12 mouse cellular contexts compared by ENCODE assay signal in the genomic region with DNA sequence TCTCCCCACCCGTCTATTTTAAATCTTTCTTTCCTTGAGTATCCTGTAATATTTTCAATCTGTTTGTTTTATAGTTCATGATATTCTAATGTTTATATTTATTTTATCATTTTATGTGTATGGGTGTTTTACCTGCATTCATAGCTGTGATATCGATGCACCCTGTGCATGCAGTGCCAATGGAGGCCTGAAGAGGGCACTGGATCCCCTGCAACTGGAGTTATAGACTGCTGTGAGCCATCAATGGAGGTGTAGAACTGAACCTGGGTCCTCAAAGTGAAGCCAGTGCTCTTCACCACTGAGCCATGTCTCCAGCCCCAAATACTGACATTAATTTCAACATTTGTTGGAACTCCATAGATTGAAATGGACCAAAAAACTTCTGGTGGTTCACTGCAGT. TPM values are rescaled to one million over a fixed set of nuclear protein-coding genes. Genes with fewer than 3 reads are reported as not detected.
DNase-seq lines count a peak whose midpoint lies in the region; ATAC-seq and TF ChIP-seq lines count a peak whose summit lies in the region.
"Had no signal": no experiment of that assay in that cellular context is flagged by ENCODE, and none has a peak within 500 bp of the region (broad histone marks: within the 10 kb centered on the region; RNA-seq: fewer than 3 reads in every experiment).

No protein-coding gene starts in this region.

- peaks cover 81% of the 10 kb centered on the region for H3K36me3 ChIP-seq in G1E (replicated peaks)

- ATAC-seq in G1E (ENCODE audit: extremely low read depth, insufficient number of reproducible peaks, low FRiP score, poor library complexity, severe bottlenecking): no peak
- ATAC-seq: forebrain, embryonic 14.5 days; midbrain, embryonic 13.5 days; Patski had no signal

- H3K27me3 ChIP-seq in G1E (ENCODE audit: insufficient read depth, low read length): no peaks in the 10 kb centered on the region
- H3K27me3 ChIP-seq: hindbrain, embryonic 15.5 days; midbrain, embryonic 13.5 days; Patski had no signal

- TF ChIP-seq CTCF in layer of hippocampus, adult 2 months (conservative IDR thresholded peaks at IDR 0.05): peak; percentile 63
- peak; percentile 60 for TF ChIP-seq CTCF in G1E (IDR thresholded peaks at IDR 0.05; ENCODE audit: low read depth, low read length)

- H3K27ac ChIP-seq in layer of hippocampus, adult 2 months: no peak overlapping the region
- H3K27ac ChIP-seq: hindbrain, embryonic 15.5 days; midbrain, embryonic 13.5 days had no signal

- peaks cover 4% of the 10 kb centered on the region; the same call in 1 of the 2 replicates for H3K4me1 ChIP-seq in G1E (ENCODE audit: insufficient read depth, low read depth, low read length)

- H3K9me3 ChIP-seq in G1E (replicated peaks): no peaks in the 10 kb centered on the region
- H3K9me3 ChIP-seq: hindbrain, embryonic 15.5 days; midbrain, embryonic 13.5 days had no signal

- no peak overlapping the region for H3K4me3 ChIP-seq in layer of hippocampus, adult 2 months
- no peak overlapping the region for H3K4me3 ChIP-seq in G1E (ENCODE audit: low read depth, low read length)
- H3K4me3 ChIP-seq: hindbrain, embryonic 15.5 days; midbrain, embryonic 13.5 days had no signal

- DNase-seq in layer of hippocampus, adult 2 months (ENCODE audit: low spot score in 2 of 2): no peak
- no peak for DNase-seq in layer of hippocampus, adult 9-10 months (ENCODE audit: low spot score)
- DNase-seq in A20 (ENCODE audit: low read depth, low spot score): peak; percentile 44
- no peak for DNase-seq in G1E (ENCODE audit: low spot score)
- peak; percentile 55 for DNase-seq in induced T-regulatory cell, adult 2 months (ENCODE audit: low read depth)
- DNase-seq in right cerebral cortex, postnatal 14 days: no peak
- no peak for DNase-seq in cerebellum, adult 9-11 months
- DNase-seq: heart, adult 11 months had no signal

RNA-seq across cellular contexts. Expression of gene Twsg1, which starts 17.3 kb away (rescaled TPM):
- 10 to 100 TPM; 25.0 to 29.9 TPM for total RNA-seq in layer of hippocampus, adult 2 months (2021)
- total RNA-seq in G1E (2014; fragmentation: Nextera tagmentation) (45.0 and 46.0 TPM in 2 replicates), G1E (2017) (27.5 and 28.8 TPM in 2 replicates)
- polyA plus RNA-seq in G1E (2012): 24.2 and 31.6 TPM in 2 replicates

RNA-seq across cellular contexts. Expression of gene Ralbp1, which starts 48.1 kb away (rescaled TPM):
- total RNA-seq in layer of hippocampus, adult 2 months (2021): 10 to 100 TPM; 54.2 to 56.8 TPM
- total RNA-seq in G1E (2014; fragmentation: Nextera tagmentation) (29.6 and 32.5 TPM in 2 replicates), G1E (2017) (63.1 and 69.1 TPM in 2 replicates)
- polyA plus RNA-seq in G1E (2012): 54.8 and 58.4 TPM in 2 replicates

Comparison
In these comparisons a context has a peak if more than half of its experiments do, and no peak if none do; other contexts are left out.
1. DNase-seq: peak in A20 (single experiment) and induced T-regulatory cell, adult 2 months (single experiment); none in layer of hippocampus, adult 2 months (0 of 2), layer of hippocampus, adult 9-10 months (single experiment), G1E (single experiment), right cerebral cortex, postnatal 14 days (single experiment) and cerebellum, adult 9-11 months (single experiment).